Mouse (Mus musculus): ENCODE measurements at regions not wholly inside any gene's neighbourhood (a gene's known extent, or its start where the extent isn't known, plus 50 kb on each side); places are given as distances from the start of the nearest gene placed in this dataset.
"Not testable (repeated sequence)": the region's sequence is repeated elsewhere in the genome, so short reads cannot be mapped to it uniquely, and the experiment has no call there.

- 86% methylated on average over 2 of the region's 2 CpGs for WGBS
- not testable (repeated sequence) for H3K9ac ChIP-seq; H3K4me2 ChIP-seq; H3K4me3 ChIP-seq (replicated peaks); H3K27me3 ChIP-seq (replicated peaks); ATAC-seq (ENCODE audit: insufficient read depth, low FRiP score, low read depth); H3K4me1 ChIP-seq; H3K27ac ChIP-seq; H3K36me3 ChIP-seq; H3K9me3 ChIP-seq
Measured at GRCm38 (mm10) chrX:105655591-105655990, 108.5 kb upstream of the Fgf16 start.

- Histone ChIP-seq H3K9ac (no peak overlapping the region), H3K4me2 (no peak overlapping the region), H3K27ac (no peak overlapping the region), H3K36me3 (no peaks in the 10 kb centered on the region), H3K27me3 (replicated peaks) (no peaks in the 10 kb centered on the region), H3K9me3 (no peaks in the 10 kb centered on the region), H3K4me1 (no peaks in the 10 kb centered on the region), H3K4me3 (replicated peaks) (no peak overlapping the region)
- ATAC-seq (ENCODE audit: insufficient read depth, low FRiP score, low read depth) = no peak
- 67% methylated on average over 2 of the region's 2 CpGs for WGBS
Measured at GRCm38 (mm10) chrX:105670531-105670930, 93.5 kb upstream of the Fgf16 start.

- ATAC-seq (ENCODE audit: insufficient read depth, low FRiP score, low read depth) = no peak
- Histone ChIP-seq H3K4me2 (no peak overlapping the region), H3K27me3 (replicated peaks) (no peaks in the 10 kb centered on the region), H3K27ac (no peak overlapping the region), H3K36me3 (no peaks in the 10 kb centered on the region), H3K9me3 (no peaks in the 10 kb centered on the region), H3K9ac (no peak overlapping the region), H3K4me3 (replicated peaks) (no peak overlapping the region), H3K4me1 (no peaks in the 10 kb centered on the region)
- WGBS = 48% methylated on average over 4 of the region's 4 CpGs
Measured at GRCm38 (mm10) chrX:105671247-105671646, 92.8 kb upstream of the Fgf16 start.

- 46% methylated on average over 3 of the region's 3 CpGs for WGBS
- Histone ChIP-seq H3K9ac (no peak overlapping the region), H3K9me3 (no peaks in the 10 kb centered on the region), H3K4me2 (no peak overlapping the region), H3K36me3 (no peaks in the 10 kb centered on the region), H3K4me1 (no peaks in the 10 kb centered on the region), H3K4me3 (replicated peaks) (no peak overlapping the region), H3K27me3 (replicated peaks) (no peaks in the 10 kb centered on the region), H3K27ac (no peak overlapping the region)
- ATAC-seq (ENCODE audit: insufficient read depth, low FRiP score, low read depth) = no peak
Measured at GRCm38 (mm10) chrX:105674860-105675259, 89.2 kb upstream of the Fgf16 start.

GRCm38 (mm10) chrX:105683678-105684077, 80.4 kb upstream of the Fgf16 start:
- Histone ChIP-seq H3K9ac (no peak overlapping the region), H3K4me3 (replicated peaks) (no peak overlapping the region), H3K27ac (no peak overlapping the region), H3K9me3 (no peaks in the 10 kb centered on the region), H3K36me3 (no peaks in the 10 kb centered on the region), H3K4me1 (no peaks in the 10 kb centered on the region), H3K4me2 (no peak overlapping the region), H3K27me3 (replicated peaks) (no peaks in the 10 kb centered on the region)
- WGBS = 54% methylated on average over 8 of the region's 8 CpGs
- ATAC-seq (ENCODE audit: insufficient read depth, low FRiP score, low read depth) = no peak

GRCm38 (mm10) chrX:105684433-105684832, 79.6 kb upstream of the Fgf16 start:
- ATAC-seq (ENCODE audit: insufficient read depth, low FRiP score, low read depth) = peak; percentile 50; the same call in 1 of the 2 replicates

GRCm38 (mm10) chrX:105710676-105711241, 53.3 kb upstream of the Fgf16 start:
- no peak overlapping the region for H3K9ac ChIP-seq
- H3K9me3 ChIP-seq = no peaks in the 10 kb centered on the region
- H3K4me3 ChIP-seq (replicated peaks) = no peak overlapping the region
- H3K27ac ChIP-seq = no peak overlapping the region
- H3K36me3 ChIP-seq = no peaks in the 10 kb centered on the region
- H3K27me3 ChIP-seq (replicated peaks) = 0 out of 2 replicates have a peak, but pooled peaks cover 3% of the 10 kb centered on the region
- ATAC-seq (ENCODE audit: insufficient read depth, low FRiP score, low read depth) = no peak
- H3K4me2 ChIP-seq = no peak overlapping the region
- WGBS = 49% methylated on average over 5 of the region's 5 CpGs
- no peaks in the 10 kb centered on the region for H3K4me1 ChIP-seq

More at GRCm38 (mm10) chrX:105684433-105684832, 79.6 kb upstream of the Fgf16 start:
- Histone ChIP-seq H3K27ac (no peak overlapping the region), H3K9me3 (no peaks in the 10 kb centered on the region), H3K36me3 (no peaks in the 10 kb centered on the region), H3K4me1 (no peaks in the 10 kb centered on the region), H3K9ac (no peak overlapping the region), H3K27me3 (replicated peaks) (no peaks in the 10 kb centered on the region), H3K4me2 (no peak overlapping the region), H3K4me3 (replicated peaks) (no peak overlapping the region)
- WGBS = 50% methylated on average over 4 of the region's 4 CpGs

All from stomach, embryonic 15.5 days (tissue).